ENCODE assay signal across 9 mouse cellular contexts in the genomic region with DNA sequence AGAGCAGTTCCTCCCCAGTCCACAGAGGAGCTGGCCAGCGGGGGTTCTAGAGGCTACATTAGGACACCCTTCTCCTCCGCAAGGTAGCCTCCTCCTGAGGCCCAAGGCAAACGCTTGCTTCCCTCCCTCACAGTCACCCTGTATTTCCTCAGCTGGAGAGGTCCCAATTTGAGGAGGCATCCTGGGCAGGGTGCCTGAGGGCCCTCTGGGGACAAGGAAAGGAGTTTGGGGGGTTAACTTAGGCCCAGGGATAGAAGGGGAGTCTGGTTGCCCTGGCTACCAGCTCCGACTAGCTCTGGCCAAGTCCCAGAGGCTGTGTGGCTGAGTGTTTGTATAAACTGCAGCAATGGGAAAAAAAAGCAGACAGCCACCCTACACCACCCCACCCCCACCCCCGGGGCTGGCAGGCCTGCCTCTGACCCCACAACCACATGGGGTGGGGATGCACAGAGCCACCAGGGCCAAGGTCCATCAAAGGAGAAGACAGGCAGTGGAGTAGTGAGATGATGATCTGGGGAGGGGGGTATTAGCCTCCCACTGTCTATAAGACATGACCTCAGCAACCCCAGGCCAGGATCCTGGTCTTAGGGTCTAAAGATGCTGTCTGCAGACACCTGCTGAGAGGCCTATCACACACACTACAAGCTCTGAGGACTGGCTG. TPM values are rescaled to one million over a fixed set of nuclear protein-coding genes. Genes with fewer than 3 reads are reported as not detected.
DNase-seq lines count a peak whose midpoint lies in the region; ATAC-seq lines count a peak whose summit lies in the region.
"Had no signal": no experiment of that assay in that cellular context is flagged by ENCODE, and none has a peak within 500 bp of the region (broad histone marks: within the 10 kb centered on the region; RNA-seq: fewer than 3 reads in every experiment).

No protein-coding gene starts in this region.

- H3K4me2 ChIP-seq in heart, embryonic 16.5 days (ENCODE audit: low read depth, low read length): no peak overlapping the region
- peak overlapping the region; percentile 19 for H3K4me2 ChIP-seq in liver, embryonic 13.5 days
- no peak overlapping the region for H3K4me2 ChIP-seq in neural tube, embryonic 14.5 days (ENCODE audit: low read depth, low read length)

- H3K9me3 ChIP-seq in megakaryocyte, embryonic 14.5 days: no peaks in the 10 kb centered on the region
- H3K9me3 ChIP-seq in heart, embryonic 16.5 days (replicated peaks; ENCODE audit: control insufficient read depth, low read length): no peaks in the 10 kb centered on the region
- no peaks in the 10 kb centered on the region for H3K9me3 ChIP-seq in liver, embryonic 13.5 days (replicated peaks)
- no peaks in the 10 kb centered on the region for H3K9me3 ChIP-seq in neural tube, embryonic 14.5 days (ENCODE audit: control insufficient read depth, low read length)

- peaks cover 78% of the 10 kb centered on the region for H3K4me1 ChIP-seq in megakaryocyte, embryonic 14.5 days
- peaks cover 11% of the 10 kb centered on the region for H3K4me1 ChIP-seq in heart, embryonic 16.5 days (ENCODE audit: control insufficient read depth, insufficient read depth, low read length)
- peaks cover 58% of the 10 kb centered on the region for H3K4me1 ChIP-seq in liver, embryonic 13.5 days (replicated peaks)
- H3K4me1 ChIP-seq in neural tube, embryonic 14.5 days (ENCODE audit: control insufficient read depth, insufficient read depth, low read length): 0 out of 2 replicates have a peak, but pooled peaks cover 5% of the 10 kb centered on the region

- 39% methylated on average over 5 of the region's 5 CpGs for WGBS in heart, embryonic 16.5 days
- 33% methylated on average over 5 of the region's 5 CpGs for WGBS in liver, embryonic 13.5 days (ENCODE audit: insufficient replicate concordance)
- WGBS in neural tube, embryonic 14.5 days: 32% methylated on average over 5 of the region's 5 CpGs

- H3K27me3 ChIP-seq in megakaryocyte, embryonic 14.5 days (replicated peaks): no peaks in the 10 kb centered on the region
- H3K27me3 ChIP-seq in heart, embryonic 16.5 days (ENCODE audit: control insufficient read depth, insufficient read depth, low read length): no peaks in the 10 kb centered on the region
- no peaks in the 10 kb centered on the region for H3K27me3 ChIP-seq in liver, embryonic 13.5 days
- no peaks in the 10 kb centered on the region for H3K27me3 ChIP-seq in neural tube, embryonic 14.5 days (ENCODE audit: control insufficient read depth, insufficient read depth, low read length)

- DNase-seq in liver, embryonic 13.5 days: no peak
- DNase-seq in left cerebral cortex, adult 11 months (ENCODE audit: low spot score): no peak
- no peak for DNase-seq in frontal cortex, postnatal 25 days (ENCODE audit: low spot score in 2 of 2)
- DNase-seq in embryo, embryonic 10 days (ENCODE audit: low spot score): no peak

- ATAC-seq in megakaryocyte, adult 5-6 weeks (ENCODE audit: poor library complexity, severe bottlenecking): no peak
- no peak for ATAC-seq in heart, embryonic 16.5 days (replicated peaks; ENCODE audit: extremely low read depth, insufficient read depth, low FRiP score)
- 0 out of 2 replicates have a peak, but pooled peaks have one; percentile 8 for ATAC-seq in liver, embryonic 13.5 days (ENCODE audit: low read depth)
- ATAC-seq in neural tube, embryonic 14.5 days (ENCODE audit: low read depth): peak; percentile 41

- peak overlapping the region; percentile 36 for H3K27ac ChIP-seq in heart, embryonic 16.5 days (ENCODE audit: low read length)
- H3K27ac ChIP-seq in liver, embryonic 13.5 days: peak overlapping the region; percentile 83
- no peak overlapping the region; the same call in 1 of the 2 replicates for H3K27ac ChIP-seq in neural tube, embryonic 14.5 days (ENCODE audit: low read depth, low read length)

- peak overlapping the region; percentile 88 for H3K4me3 ChIP-seq in megakaryocyte, embryonic 14.5 days (replicated peaks)
- no peak overlapping the region for H3K4me3 ChIP-seq in heart, embryonic 16.5 days (ENCODE audit: low read length)
- 0 out of 2 replicates have a peak overlapping the region, but pooled peaks have one; percentile 5 for H3K4me3 ChIP-seq in liver, embryonic 13.5 days (replicated peaks)
- H3K4me3 ChIP-seq in neural tube, embryonic 14.5 days (ENCODE audit: low read depth, low read length): no peak overlapping the region

- H3K9ac ChIP-seq in heart, embryonic 16.5 days (ENCODE audit: low read length): no peak overlapping the region; the same call in 1 of the 2 replicates
- peak overlapping the region; percentile 46 for H3K9ac ChIP-seq in liver, embryonic 13.5 days
- no peak overlapping the region for H3K9ac ChIP-seq in neural tube, embryonic 14.5 days (replicated peaks; ENCODE audit: low read depth, low read length)

- peaks cover 74% of the 10 kb centered on the region for H3K36me3 ChIP-seq in megakaryocyte, embryonic 14.5 days (replicated peaks; ENCODE audit: low read length)
- H3K36me3 ChIP-seq in heart, embryonic 16.5 days (ENCODE audit: control insufficient read depth, insufficient read depth): no peaks in the 10 kb centered on the region
- H3K36me3 ChIP-seq in liver, embryonic 13.5 days: peaks cover 12% of the 10 kb centered on the region
- no peaks in the 10 kb centered on the region for H3K36me3 ChIP-seq in neural tube, embryonic 14.5 days (ENCODE audit: control insufficient read depth, insufficient read depth, low read length)

RNA-seq across cellular contexts. Expression of a gene that starts 12.5 kb away (rescaled TPM):
- polyA plus RNA-seq in megakaryocyte, embryonic 14.5 days (2012; ENCODE audit: insufficient read depth, low replicate concordance): 54.8 and 69.9 TPM in 2 replicates
- total RNA-seq in megakaryocyte, adult 5-6 weeks (2015): 9.8 and 13.1 TPM in 2 replicates
- total RNA-seq in megakaryocyte, adult 5-6 weeks (2017): 9.6 and 14.8 TPM in 2 replicates
- polyA plus RNA-seq in heart, embryonic 16.5 days (2015; fragmentation: Nextera tagmentation; extraction: Ambion mirVana): 17.1 and 17.2 TPM in 2 replicates
- polyA plus RNA-seq in liver, embryonic 13.5 days (2015; fragmentation: Nextera tagmentation; extraction: Ambion mirVana): 18.8 and 20.2 TPM in 2 replicates
- 1.8 and 2.2 TPM in 2 replicates for polyA plus RNA-seq in neural tube, embryonic 14.5 days (2014; fragmentation: Nextera tagmentation; extraction: Ambion mirVana)

RNA-seq across cellular contexts. Expression of a gene that starts 12.6 kb away (rescaled TPM):
- not detected in 2 replicates for polyA plus RNA-seq in megakaryocyte, embryonic 14.5 days (2012; ENCODE audit: insufficient read depth, low replicate concordance)
- not detected in 2 replicates for total RNA-seq in megakaryocyte, adult 5-6 weeks (2015)
- not detected in 2 replicates for total RNA-seq in megakaryocyte, adult 5-6 weeks (2017)
- polyA plus RNA-seq in heart, embryonic 16.5 days (2015; fragmentation: Nextera tagmentation; extraction: Ambion mirVana): not detected in 2 replicates
- not detected in 2 replicates for polyA plus RNA-seq in liver, embryonic 13.5 days (2015; fragmentation: Nextera tagmentation; extraction: Ambion mirVana)
- not detected in 2 replicates for polyA plus RNA-seq in neural tube, embryonic 14.5 days (2014; fragmentation: Nextera tagmentation; extraction: Ambion mirVana)
- total RNA-seq: layer of hippocampus, postnatal 14 days had no signal

RNA-seq across cellular contexts. Expression of a gene that starts 13.8 kb away (rescaled TPM):
- 51.4 and 67.9 TPM in 2 replicates for polyA plus RNA-seq in megakaryocyte, embryonic 14.5 days (2012; ENCODE audit: insufficient read depth, low replicate concordance)
- total RNA-seq in megakaryocyte, adult 5-6 weeks (2015): 35.6 and 42.6 TPM in 2 replicates
- total RNA-seq in megakaryocyte, adult 5-6 weeks (2017): 20.0 and 24.6 TPM in 2 replicates
- polyA plus RNA-seq in heart, embryonic 16.5 days (2015; fragmentation: Nextera tagmentation; extraction: Ambion mirVana): 75.7 and 75.8 TPM in 2 replicates
- 68.5 and 72.3 TPM in 2 replicates for polyA plus RNA-seq in liver, embryonic 13.5 days (2015; fragmentation: Nextera tagmentation; extraction: Ambion mirVana)
- 108 and 113 TPM in 2 replicates for polyA plus RNA-seq in neural tube, embryonic 14.5 days (2014; fragmentation: Nextera tagmentation; extraction: Ambion mirVana)

RNA-seq across cellular contexts. Expression of a gene that starts 39.6 kb away (rescaled TPM):
- polyA plus RNA-seq in megakaryocyte, embryonic 14.5 days (2012; ENCODE audit: insufficient read depth, low replicate concordance): 25.6 and 59.2 TPM in 2 replicates
- 42.5 and 43.9 TPM in 2 replicates for total RNA-seq in megakaryocyte, adult 5-6 weeks (2015)
- 56.9 and 61.1 TPM in 2 replicates for total RNA-seq in megakaryocyte, adult 5-6 weeks (2017)
- 0.59 and 1.6 TPM in 2 replicates for polyA plus RNA-seq in heart, embryonic 16.5 days (2015; fragmentation: Nextera tagmentation; extraction: Ambion mirVana)
- polyA plus RNA-seq in liver, embryonic 13.5 days (2015; fragmentation: Nextera tagmentation; extraction: Ambion mirVana): 2.6 and 3.3 TPM in 2 replicates
- polyA plus RNA-seq in neural tube, embryonic 14.5 days (2014; fragmentation: Nextera tagmentation; extraction: Ambion mirVana): 59.9 and 64.6 TPM in 2 replicates

RNA-seq across cellular contexts. Expression of a gene that starts 40.0 kb away (rescaled TPM):
- polyA plus RNA-seq in megakaryocyte, embryonic 14.5 days (2012; ENCODE audit: insufficient read depth, low replicate concordance): 1.8 TPM in 1 of 2 replicates, not detected in the other
- total RNA-seq in megakaryocyte, adult 5-6 weeks (2015): 18.3 and 19.9 TPM in 2 replicates
- 16.6 and 19.7 TPM in 2 replicates for total RNA-seq in megakaryocyte, adult 5-6 weeks (2017)
- polyA plus RNA-seq in heart, embryonic 16.5 days (2015; fragmentation: Nextera tagmentation; extraction: Ambion mirVana): 0.43 and 0.66 TPM in 2 replicates
- polyA plus RNA-seq in liver, embryonic 13.5 days (2015; fragmentation: Nextera tagmentation; extraction: Ambion mirVana): 0.89 and 1.1 TPM in 2 replicates
- 0.17 and 0.23 TPM in 2 replicates for polyA plus RNA-seq in neural tube, embryonic 14.5 days (2014; fragmentation: Nextera tagmentation; extraction: Ambion mirVana)

Comparison
In these comparisons a context has a peak if more than half of its experiments do, and no peak if none do; other contexts are left out.
1. H3K4me3 ChIP-seq: peak in megakaryocyte, embryonic 14.5 days (single experiment) and liver, embryonic 13.5 days (single experiment); none in heart, embryonic 16.5 days (single experiment) and neural tube, embryonic 14.5 days (single experiment).
2. ATAC-seq: peak in liver, embryonic 13.5 days (single experiment) and neural tube, embryonic 14.5 days (single experiment); none in megakaryocyte, adult 5-6 weeks (single experiment) and heart, embryonic 16.5 days (single experiment).